Mouse (Mus musculus) spleen, postnatal 10 days (tissue): ENCODE measurements around the gene Ppm1b.

Experiments
- DNase-seq, 2 experiments: peaks; one replicate each; pipeline ENCODE4 v3.0.0; 2021 to 2022; ENCODE audit warnings: low spot score in 2 of 2

Ppm1b gene

GRCm38 (mm10) chr17:85024237-85024636 lies 67.7 kb downstream of the Ppm1b start:
- no peak for DNase-seq

GRCm38 (mm10) chr17:85025151-85025550 lies 68.6 kb downstream of the Ppm1b start:
- no peak for DNase-seq

DNA sequence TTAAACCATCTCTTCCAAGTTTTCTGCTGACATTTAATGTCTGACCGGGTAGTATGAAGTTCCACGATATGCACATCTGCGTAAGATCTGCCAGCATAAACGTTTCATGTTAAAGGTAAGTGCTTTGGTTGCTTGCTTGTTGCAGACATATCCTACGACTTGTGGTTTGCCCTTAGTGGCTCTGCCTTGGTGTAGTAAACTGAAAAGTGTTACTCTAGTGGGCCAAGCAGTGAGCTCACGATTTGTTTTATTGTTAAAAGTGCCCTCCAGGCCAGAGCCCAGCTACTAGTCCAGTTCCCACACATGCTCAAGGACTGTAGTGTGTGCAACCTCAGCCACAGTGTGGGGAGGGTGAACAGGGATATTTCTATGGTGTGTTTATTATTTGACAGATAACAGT lies 69.9 kb downstream of the Ppm1b start:
- no peak for DNase-seq

GRCm38 (mm10) chr17:85027247-85027646 lies 70.7 kb downstream of the Ppm1b start:
- DNase-seq, result no peak

- DNase-seq, result no peak
These were observed 71.7 kb downstream of the Ppm1b start, which contains the start of gene Slc3a1 for GRCm38 (mm10) chr17:85028093-85028739. Gene Slc3a1, plus strand, starts transcription at chr17:85028376.

DNA sequence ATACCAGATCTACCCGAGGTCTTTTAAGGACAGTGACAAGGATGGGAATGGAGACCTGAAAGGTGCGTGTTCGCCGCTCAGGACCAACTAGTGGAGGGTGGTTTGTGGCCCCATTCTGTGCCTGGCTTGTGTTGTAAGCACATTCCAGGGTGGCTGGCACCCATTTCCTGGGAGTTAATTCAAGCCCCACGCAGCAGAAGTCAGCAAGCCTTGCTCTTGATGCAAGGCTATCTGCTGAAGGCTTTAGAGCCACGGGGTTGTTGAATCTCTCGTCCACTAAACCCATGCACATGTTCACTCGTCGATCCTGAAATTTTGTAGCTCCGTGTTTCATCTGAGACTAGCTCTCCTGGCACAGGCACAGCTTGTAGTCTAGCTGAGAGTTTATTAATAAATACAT lies 72.3 kb downstream of the Ppm1b start:
- DNase-seq, result no peak

DNA sequence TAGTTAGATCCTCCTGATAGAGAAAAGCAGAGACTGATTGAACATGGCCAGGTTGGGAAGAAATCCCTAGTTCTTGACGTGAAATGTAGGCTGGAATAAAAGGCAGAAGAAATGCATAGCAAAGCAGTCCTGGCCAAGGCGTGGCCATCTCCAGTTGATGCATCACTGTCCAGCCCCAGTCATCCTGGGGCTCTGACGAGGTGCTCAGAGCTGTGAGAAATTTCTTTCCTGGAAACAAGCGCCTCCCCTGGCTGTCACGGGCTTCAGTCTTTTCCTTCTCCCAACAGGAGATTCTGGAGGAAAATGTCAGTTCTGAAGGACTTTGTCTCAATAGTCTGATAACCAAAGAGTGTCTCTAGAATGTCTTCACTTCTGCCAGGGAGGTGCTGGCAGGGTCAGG lies 74.1 kb downstream of the Ppm1b start:
- no peak for DNase-seq

DNA sequence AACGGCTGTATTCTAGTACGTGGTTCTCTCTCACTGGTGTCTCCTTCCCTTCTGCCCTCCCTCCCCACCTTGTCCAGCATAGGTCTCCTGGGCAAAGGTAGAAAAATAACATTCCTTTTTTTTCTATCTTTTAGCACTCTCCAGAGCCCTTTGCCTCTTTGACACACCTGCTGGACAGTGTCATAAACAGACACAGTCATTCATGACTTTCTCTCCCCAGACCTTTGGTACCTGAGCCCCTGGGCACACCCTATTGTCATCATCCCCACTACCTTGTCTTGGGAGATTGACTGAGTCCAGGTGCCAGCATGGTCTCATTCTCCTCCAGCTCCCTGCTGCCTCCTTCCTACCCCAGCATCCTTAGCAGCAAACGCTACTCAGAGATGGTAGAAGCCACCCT lies 76.5 kb downstream of the Ppm1b start:
- DNase-seq, result no peak

DNA sequence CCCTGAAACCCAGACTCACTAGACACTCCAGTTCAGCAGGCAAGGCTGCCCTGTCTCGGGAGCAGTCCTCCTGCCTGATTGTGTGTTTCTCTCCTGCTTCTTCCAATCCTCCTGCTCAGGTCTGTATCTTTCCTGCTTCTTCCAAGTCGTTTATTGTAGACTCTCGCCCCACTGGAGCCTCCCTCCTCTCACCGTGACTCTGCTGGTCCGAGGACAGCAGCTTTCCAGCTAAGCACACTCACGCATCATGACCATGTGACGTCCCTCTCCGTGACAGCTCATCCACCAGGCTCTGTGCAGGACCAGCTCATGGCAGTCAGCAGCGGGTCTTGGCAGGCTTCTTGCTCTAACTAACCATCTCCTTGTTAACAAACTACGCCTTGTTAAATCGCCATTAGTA lies 77.5 kb downstream of the Ppm1b start:
- DNase-seq, result no peak

DNA sequence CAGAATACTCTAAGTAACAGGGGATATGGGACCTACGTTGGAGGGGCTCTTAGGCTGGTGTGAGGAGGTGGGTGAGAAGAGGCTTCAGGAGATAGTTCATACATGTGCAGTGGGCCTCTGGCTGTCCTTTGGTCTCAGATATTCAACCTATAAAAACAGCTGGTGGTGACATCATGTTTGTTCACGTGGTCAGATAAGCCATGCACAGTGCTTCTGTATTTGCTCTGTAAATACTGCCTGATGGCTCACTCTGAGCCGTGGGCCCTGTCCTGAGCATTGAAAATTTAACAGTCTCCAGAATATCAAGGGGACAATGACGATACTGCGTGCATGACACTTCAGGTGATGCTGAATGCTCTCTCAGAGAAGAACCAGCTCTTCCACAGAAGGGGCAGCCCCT lies 81.3 kb downstream of the Ppm1b start:
- DNase-seq, result no peak

- DNase-seq, result no peak
These were observed 81.8 kb downstream of the Ppm1b start for GRCm38 (mm10) chr17:85038311-85038710.

GRCm38 (mm10) chr17:85038761-85039160 lies 82.2 kb downstream of the Ppm1b start:
- DNase-seq, result no peak

DNA sequence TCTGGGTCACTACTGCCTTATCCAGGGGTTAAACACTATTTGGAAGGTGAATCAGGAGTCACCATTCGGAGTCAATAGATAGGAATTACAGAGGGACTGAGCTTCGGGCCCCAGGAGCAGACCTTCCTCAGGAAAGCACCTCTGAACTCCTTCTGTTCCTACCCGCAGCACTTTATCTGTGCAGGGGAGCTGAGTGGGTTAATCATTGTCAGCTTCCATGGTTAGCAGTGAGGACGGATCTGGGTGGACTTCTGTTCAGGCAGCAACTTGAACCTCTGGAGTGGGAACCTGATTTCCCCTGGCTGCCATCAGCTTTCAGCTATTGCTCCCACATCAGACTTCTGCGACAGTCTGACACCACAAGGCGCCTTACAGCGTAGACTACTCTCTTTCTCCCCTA lies 84.4 kb downstream of the Ppm1b start:
- no peak for DNase-seq

- no peak for DNase-seq
These were observed 85.9 kb downstream of the Ppm1b start for GRCm38 (mm10) chr17:85042419-85042818.

GRCm38 (mm10) chr17:85043404-85043816 lies 86.9 kb downstream of the Ppm1b start:
- no peak for DNase-seq

DNA sequence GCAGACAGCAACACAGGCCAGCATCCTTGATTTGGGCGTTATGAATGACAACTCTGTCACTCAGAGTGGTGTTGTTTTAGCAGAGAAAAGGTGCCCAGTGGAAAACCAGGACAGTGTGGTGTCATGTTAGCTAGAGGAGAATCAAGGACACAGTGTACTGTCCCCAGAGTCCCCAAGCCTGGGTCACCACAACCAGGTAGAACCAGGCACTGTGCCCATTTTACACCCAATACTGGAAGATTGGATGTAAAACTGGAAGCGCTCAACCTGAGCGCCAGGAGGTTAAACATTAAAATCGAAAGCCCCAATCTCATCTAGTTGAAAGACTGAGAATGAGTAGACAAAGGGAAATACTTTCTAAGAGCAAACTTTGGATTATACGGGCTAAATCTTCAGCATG lies 87.9 kb downstream of the Ppm1b start:
- no peak for DNase-seq

- no peak for DNase-seq
These were observed 88.6 kb downstream of the Ppm1b start for GRCm38 (mm10) chr17:85045160-85045559.

DNA sequence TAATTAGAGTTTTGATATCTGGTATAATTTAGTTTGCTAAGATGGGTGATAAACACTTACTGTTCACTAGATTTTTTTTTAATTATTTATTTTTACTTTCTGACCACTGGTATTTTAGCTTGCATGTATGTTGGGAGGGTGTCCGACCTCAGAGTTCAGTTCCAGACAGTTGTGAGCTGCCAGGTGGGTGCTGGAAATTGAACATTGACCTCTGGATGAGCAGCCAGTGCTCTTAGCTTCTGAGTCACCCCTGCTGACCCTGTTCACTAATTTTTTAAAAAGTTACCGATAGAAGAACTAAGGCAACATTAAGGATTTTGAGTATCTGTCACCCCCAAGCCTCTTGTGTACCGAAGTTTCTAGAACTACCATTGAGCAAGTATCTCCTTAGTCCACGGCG lies 91.8 kb downstream of the Ppm1b start:
- no peak for DNase-seq

GRCm38 (mm10) chr17:85058276-85058675 lies 101.7 kb downstream of the Ppm1b start:
- no peak for DNase-seq

- DNase-seq, result no peak
These were observed 102.6 kb downstream of the Ppm1b start for GRCm38 (mm10) chr17:85059136-85059535.

- DNase-seq, result no peak
These were observed 107.0 kb downstream of the Ppm1b start for GRCm38 (mm10) chr17:85063560-85063959.

DNA sequence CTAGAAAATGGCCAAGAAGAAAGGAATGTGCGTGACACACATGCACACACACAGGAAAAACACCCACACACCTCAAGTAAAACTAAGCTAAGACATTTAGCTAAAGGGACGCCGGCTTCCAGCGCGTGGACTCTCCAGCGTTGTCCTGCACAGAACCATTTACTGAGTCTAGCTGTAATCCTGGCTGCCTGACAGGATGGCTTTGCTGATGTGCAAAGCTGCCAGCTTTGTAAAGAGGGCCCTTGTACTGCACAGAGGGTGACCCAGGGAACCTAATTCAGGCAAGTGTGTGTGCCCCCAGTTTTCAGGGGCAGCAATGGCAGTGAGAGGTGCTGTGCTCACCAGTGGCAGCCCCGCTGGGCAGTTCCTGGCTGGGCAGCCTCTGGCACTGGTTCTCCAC lies 110.8 kb downstream of the Ppm1b start:
- DNase-seq, result no peak

DNA sequence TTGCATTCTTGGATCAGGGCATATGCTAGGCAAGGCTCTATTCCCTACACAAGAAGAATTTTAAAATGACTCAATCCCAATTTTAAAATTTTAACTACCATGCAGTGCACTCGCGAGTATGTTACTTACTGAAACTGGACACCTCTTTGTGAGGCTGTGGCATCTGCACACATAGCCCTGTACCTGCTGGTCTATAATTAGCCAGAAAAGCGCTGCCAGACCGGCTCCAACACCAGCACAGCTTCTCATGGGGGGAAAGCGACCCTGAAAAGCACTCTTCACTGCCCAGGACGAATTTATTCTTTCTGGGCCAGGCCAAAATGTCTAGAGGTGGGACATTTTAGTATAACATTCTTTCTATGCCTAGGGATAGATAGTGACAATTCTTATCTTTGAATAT lies 114.1 kb downstream of the Ppm1b start:
- DNase-seq, result no peak

DNA sequence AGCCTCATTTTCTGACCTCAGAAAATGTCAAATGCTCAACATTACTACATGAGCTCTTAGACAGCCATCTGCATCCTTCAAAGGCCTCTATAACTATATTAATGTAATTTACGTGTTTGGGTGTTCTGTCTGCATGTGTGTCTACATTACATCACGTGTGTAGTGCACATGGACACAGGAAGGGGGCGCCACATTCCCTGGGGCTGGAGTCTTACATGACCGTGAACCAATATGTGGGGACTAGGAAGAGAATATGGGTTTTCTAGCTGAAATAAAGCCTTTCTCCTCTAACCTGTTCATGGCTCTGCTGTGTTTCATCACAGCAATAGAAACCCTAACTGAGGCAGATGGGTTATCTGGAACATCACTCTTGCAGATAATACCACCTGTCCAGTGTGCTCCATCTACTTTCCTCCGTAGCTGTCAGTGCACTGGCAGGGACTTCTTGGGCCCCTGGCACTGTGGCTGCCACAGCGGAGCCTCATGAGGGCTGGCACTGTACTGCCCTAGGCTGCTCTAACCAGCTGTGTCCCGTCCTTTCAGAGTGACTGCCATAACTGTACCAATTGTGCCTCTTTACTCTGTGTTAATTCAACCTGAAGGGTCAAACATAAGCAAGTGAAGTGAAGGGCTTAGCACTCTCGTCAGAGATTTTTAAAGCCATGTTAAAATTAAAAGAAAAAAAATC lies 114.7 kb downstream of the Ppm1b start:
- no peak for DNase-seq
